Mouse (Mus musculus): ENCODE data around the gene Agr2. TPM values are rescaled to one million over a fixed set of nuclear protein-coding genes. Genes with fewer than 3 reads are reported as not detected.

Agr2 gene
- total RNA-seq, 2 experiments from 2014 or later = not detected

DNA sequence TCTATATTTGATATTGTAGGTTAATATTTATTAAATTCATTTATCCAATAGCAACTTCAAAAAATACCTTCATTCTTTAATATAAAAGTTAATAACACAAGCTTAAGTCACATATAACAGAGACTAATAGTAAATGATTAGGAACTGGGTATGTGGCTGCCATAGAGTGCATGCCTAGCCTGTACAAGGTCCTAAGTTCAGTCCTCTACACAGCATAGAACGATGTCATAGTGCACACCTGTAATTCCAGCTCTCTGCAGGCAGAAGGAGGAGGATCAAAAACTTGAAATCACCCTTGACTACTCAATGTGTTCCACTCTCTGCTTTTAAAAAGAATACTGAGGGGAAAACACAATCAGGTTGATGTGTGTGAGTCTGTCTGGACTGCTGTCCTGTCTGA lies 57.6 kb downstream of the Agr2 start:
- DNase-seq = no peak
- intact Hi-C loops (cut with DNase I) = no loop called here
- Histone ChIP-seq H3K27ac (no peak overlapping the region), H3K4me3 (no peak overlapping the region)
- no peak for TF ChIP-seq CTCF (IDR thresholded peaks at IDR 0.05)

Other genes starting within 250 kb of the Agr2 start
- not detected for gene Agr3, start 67.3 kb upstream of the Agr2 start, total RNA-seq (2021)
- gene Tspan13, start 49.6 kb downstream of the Agr2 start, total RNA-seq (2021) = 10 to 100 TPM; 19.4 to 23.0 TPM
- 1 to 10 TPM; 5.1 to 6.5 TPM for gene Ankmy2, start 164.2 kb downstream of the Agr2 start, total RNA-seq (2021)
- 100 to 1,000 TPM; 107 to 130 TPM for gene Bzw2, start 165.2 kb downstream of the Agr2 start, total RNA-seq (2021)